Mouse (Mus musculus): ENCODE data around the gene Plcb1. TPM values are rescaled to one million over a fixed set of nuclear protein-coding genes. Genes with fewer than 3 reads are reported as not detected.
A peak's percentile ranks its signal among the peaks of the same experiment; 100 is the strongest.

The Plcb1 gene
- polyA plus RNA-seq, 1 experiment from 2014 or later = 48.3 TPM

DNA sequence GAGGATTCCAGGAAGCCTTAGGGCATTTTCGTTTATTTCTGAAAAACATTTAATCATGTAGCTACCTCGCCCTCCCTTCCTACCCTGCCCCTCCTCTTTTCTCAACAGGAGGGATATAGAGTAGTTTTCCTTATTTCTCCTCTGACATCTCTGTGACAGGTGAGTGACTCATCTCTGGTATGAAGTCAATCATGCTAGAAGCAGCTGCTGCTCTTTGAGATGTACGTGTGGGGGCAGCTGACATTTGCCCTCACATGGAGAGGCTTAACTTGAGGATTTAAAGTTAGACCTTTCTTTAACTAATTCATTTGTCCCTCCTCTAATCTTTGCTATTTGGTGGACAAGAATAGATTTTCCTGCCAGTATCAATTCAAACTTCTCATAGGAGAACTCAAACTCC, 608.8 kb downstream of the Plcb1 start:
- Histone ChIP-seq H3K27ac (no peak overlapping the region), H3K4me3 (no peak overlapping the region), H3K27me3 (no peaks in the 10 kb centered on the region), H3K9me3 (no peaks in the 10 kb centered on the region), H3K4me2 (no peak overlapping the region), H3K9ac (no peak overlapping the region), H3K36me3 (no peaks in the 10 kb centered on the region), H3K4me1 (replicated peaks) (no peaks in the 10 kb centered on the region)
- 78% methylated on average over 3 of the region's 3 CpGs for WGBS
- ATAC-seq (ENCODE audit: low FRiP score) = no peak

GRCm38 (mm10) chr2:135396375-135396774, 610.5 kb downstream of the Plcb1 start:
- H3K4me2 ChIP-seq = no peak overlapping the region
- no peak overlapping the region for H3K27ac ChIP-seq
- H3K4me3 ChIP-seq = no peak overlapping the region
- H3K27me3 ChIP-seq = no peaks in the 10 kb centered on the region
- H3K4me1 ChIP-seq (replicated peaks) = no peaks in the 10 kb centered on the region
- H3K9me3 ChIP-seq = no peaks in the 10 kb centered on the region
- WGBS = 90% methylated on average over 3 of the region's 3 CpGs
- H3K36me3 ChIP-seq = no peaks in the 10 kb centered on the region
- no peak overlapping the region for H3K9ac ChIP-seq
- ATAC-seq (ENCODE audit: low FRiP score) = no peak

DNA sequence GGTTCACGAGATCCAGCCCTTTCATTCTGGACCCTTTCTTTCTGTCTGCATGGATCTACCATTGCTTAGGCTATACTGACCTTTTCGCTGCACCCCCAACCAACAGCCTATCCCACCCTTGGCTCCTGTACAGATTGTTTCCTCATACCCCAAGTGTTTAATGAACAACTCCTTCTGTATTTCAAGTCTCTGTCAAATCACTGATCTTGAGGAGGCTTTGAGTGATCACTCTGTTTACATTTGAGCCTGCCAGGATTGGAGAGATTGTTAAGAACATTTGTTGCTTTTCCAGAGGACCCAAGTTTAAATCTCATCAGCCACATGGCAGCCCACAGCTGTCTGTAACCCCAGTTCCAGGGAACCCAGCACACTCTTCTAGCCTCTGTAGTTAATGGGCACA, 612.1 kb downstream of the Plcb1 start:
- Histone ChIP-seq H3K27me3 (no peaks in the 10 kb centered on the region), H3K4me3 (no peak overlapping the region), H3K9me3 (no peaks in the 10 kb centered on the region), H3K4me2 (no peak overlapping the region), H3K9ac (no peak overlapping the region), H3K27ac (no peak overlapping the region), H3K4me1 (replicated peaks) (no peaks in the 10 kb centered on the region), H3K36me3 (no peaks in the 10 kb centered on the region)
- 91% methylated on average over 2 of the region's 2 CpGs for WGBS
- ATAC-seq (ENCODE audit: low FRiP score) = no peak

DNA sequence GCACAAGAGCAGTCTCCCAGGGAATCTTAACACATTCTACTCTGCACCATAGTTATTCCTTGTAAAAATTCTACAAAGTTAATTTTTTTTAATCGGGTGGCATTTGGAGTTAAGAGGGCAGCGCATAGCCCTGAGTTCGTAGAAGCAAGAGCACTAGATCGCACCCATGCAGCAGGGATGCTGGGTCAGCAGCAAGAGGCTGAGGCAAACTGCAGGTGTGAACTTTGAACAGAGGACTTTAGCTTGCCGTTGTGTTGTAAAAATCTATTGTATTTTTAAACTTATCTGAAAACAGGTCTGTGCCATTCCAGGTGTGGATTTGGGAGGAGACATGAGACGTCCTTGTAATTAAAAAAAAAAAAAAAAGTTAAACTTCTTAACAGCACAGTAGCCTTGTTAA, 613.9 kb downstream of the Plcb1 start:
- Histone ChIP-seq H3K27me3 (no peaks in the 10 kb centered on the region), H3K27ac (no peak overlapping the region), H3K9me3 (no peaks in the 10 kb centered on the region), H3K4me2 (no peak overlapping the region), H3K4me1 (replicated peaks) (no peaks in the 10 kb centered on the region), H3K9ac (no peak overlapping the region), H3K4me3 (no peak overlapping the region), H3K36me3 (no peaks in the 10 kb centered on the region)
- 94% methylated on average over 6 of the region's 6 CpGs for WGBS
- no peak for ATAC-seq (ENCODE audit: low FRiP score)

DNA sequence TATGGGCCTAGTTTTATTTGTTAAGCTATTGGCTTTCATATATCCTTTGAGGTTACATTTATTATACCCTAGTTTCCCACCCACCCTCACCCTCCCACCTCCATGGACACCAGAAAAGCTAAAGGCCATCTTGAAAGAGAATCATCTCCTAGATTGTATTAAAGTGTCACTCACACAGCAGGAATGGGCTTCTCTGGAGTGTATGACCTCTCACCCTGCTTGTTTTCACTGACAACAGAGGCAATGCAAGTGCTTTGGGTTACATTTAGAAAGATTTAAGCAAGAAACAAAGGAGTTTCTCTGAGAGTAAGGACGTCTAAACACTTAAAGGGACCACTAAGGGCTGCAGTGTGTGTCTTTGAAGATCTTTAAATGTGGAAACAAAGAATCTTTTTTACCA, 617.0 kb downstream of the Plcb1 start:
- WGBS = 2% methylated on average over 1 of the region's 1 CpGs

GRCm38 (mm10) chr2:135403344-135403743, 617.5 kb downstream of the Plcb1 start:
- ATAC-seq (ENCODE audit: low FRiP score) = no peak
- H3K4me1 ChIP-seq (replicated peaks) = no peaks in the 10 kb centered on the region
- H3K4me3 ChIP-seq = no peak overlapping the region
- no peak overlapping the region for H3K4me2 ChIP-seq
- H3K9me3 ChIP-seq = no peaks in the 10 kb centered on the region
- no peaks in the 10 kb centered on the region for H3K27me3 ChIP-seq
- no peak overlapping the region for H3K27ac ChIP-seq
- 39% methylated on average over 6 of the region's 6 CpGs for WGBS
- no peak overlapping the region for H3K9ac ChIP-seq
- H3K36me3 ChIP-seq = no peaks in the 10 kb centered on the region

More for the DNA sequence above, 617.0 kb downstream of the Plcb1 start:
- Histone ChIP-seq H3K4me3 (no peak overlapping the region), H3K27ac (no peak overlapping the region), H3K9ac (no peak overlapping the region), H3K9me3 (no peaks in the 10 kb centered on the region), H3K4me2 (no peak overlapping the region), H3K36me3 (no peaks in the 10 kb centered on the region), H3K27me3 (no peaks in the 10 kb centered on the region), H3K4me1 (replicated peaks) (no peaks in the 10 kb centered on the region)
- no peak for ATAC-seq (ENCODE audit: low FRiP score)

DNA sequence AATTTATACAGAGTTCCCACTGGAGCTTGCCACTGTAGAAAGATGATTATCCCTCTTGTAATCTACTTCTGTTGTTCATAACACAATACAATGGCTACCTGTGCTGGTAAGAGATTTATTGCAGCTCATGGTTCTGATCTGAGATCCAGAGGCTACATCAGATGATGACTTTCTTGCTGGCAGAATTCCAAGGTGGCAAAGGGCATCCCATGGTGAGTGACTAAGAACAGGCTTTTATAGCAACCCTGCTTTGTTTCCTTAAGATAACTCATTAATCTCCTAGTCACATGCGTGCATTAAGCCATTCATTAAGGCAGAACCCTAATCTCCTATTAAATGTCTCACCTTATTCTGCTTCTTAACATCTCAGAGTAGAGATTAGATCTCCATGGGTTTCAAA, 618.2 kb downstream of the Plcb1 start:
- Histone ChIP-seq H3K27me3 (no peaks in the 10 kb centered on the region), H3K9ac (no peak overlapping the region), H3K36me3 (no peaks in the 10 kb centered on the region), H3K27ac (no peak overlapping the region), H3K4me2 (no peak overlapping the region), H3K4me1 (replicated peaks) (peaks cover 2% of the 10 kb centered on the region), H3K4me3 (no peak overlapping the region), H3K9me3 (no peaks in the 10 kb centered on the region)
- WGBS = 43% methylated on average over 1 of the region's 1 CpGs
- no peak for ATAC-seq (ENCODE audit: low FRiP score)

- Histone ChIP-seq H3K4me3 (no peak overlapping the region), H3K27ac (0 out of 2 replicates have a peak overlapping the region, but pooled peaks have one; percentile 42), H3K36me3 (no peaks in the 10 kb centered on the region), H3K27me3 (no peaks in the 10 kb centered on the region), H3K4me2 (no peak overlapping the region), H3K9ac (no peak overlapping the region), H3K9me3 (no peaks in the 10 kb centered on the region), H3K4me1 (replicated peaks) (peaks cover 9% of the 10 kb centered on the region)
- peak; percentile 57; the same call in 1 of the 2 replicates for ATAC-seq (ENCODE audit: low FRiP score)
- WGBS = 23% methylated on average over 5 of the region's 5 CpGs
Observed at GRCm38 (mm10) chr2:135409418-135410097, 623.7 kb downstream of the Plcb1 start.

- H3K4me2 ChIP-seq = no peak overlapping the region
- no peaks in the 10 kb centered on the region for H3K27me3 ChIP-seq
- no peaks in the 10 kb centered on the region for H3K36me3 ChIP-seq
- no peak overlapping the region for H3K9ac ChIP-seq
- H3K9me3 ChIP-seq = no peaks in the 10 kb centered on the region
- WGBS = 55% methylated on average over 2 of the region's 2 CpGs
- H3K4me1 ChIP-seq (replicated peaks) = peaks cover 9% of the 10 kb centered on the region
- no peak overlapping the region for H3K4me3 ChIP-seq
- ATAC-seq (ENCODE audit: low FRiP score) = no peak
- H3K27ac ChIP-seq = no peak overlapping the region
Observed at GRCm38 (mm10) chr2:135411675-135412074, 625.8 kb downstream of the Plcb1 start.

- H3K9me3 ChIP-seq = no peaks in the 10 kb centered on the region
Observed at GRCm38 (mm10) chr2:135415137-135415536, 629.3 kb downstream of the Plcb1 start.

DNA sequence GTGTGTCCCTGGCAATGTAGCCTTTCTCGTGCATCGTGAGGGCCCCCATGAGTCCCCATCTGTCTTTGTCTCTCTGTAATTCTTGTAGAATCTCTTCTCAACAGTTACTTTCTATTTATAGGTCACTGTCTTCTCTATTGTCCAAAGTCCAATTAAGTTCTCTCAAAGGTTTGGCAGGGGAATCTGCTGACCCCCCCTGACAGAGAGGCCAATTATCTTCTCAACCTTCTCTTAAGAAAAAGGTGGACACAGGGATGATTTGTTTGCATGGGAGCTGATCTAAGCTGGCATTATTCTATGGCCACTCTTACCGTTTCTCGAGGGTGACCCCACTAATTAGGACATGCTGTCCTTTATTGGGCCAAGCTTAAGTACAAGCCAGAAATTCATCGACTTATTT, 633.4 kb downstream of the Plcb1 start:
- Histone ChIP-seq H3K27me3 (no peaks in the 10 kb centered on the region), H3K36me3 (no peaks in the 10 kb centered on the region), H3K4me3 (no peak overlapping the region), H3K4me2 (no peak overlapping the region), H3K27ac (no peak overlapping the region), H3K9me3 (no peaks in the 10 kb centered on the region), H3K9ac (no peak overlapping the region), H3K4me1 (replicated peaks) (peaks cover 8% of the 10 kb centered on the region; the same call in 1 of the 2 replicates)
- WGBS = 43% methylated on average over 5 of the region's 5 CpGs
- ATAC-seq (ENCODE audit: low FRiP score) = no peak

More at GRCm38 (mm10) chr2:135415137-135415536, 629.3 kb downstream of the Plcb1 start:
- no peak overlapping the region for H3K27ac ChIP-seq
- ATAC-seq (ENCODE audit: low FRiP score) = no peak
- no peak overlapping the region for H3K9ac ChIP-seq
- H3K36me3 ChIP-seq = no peaks in the 10 kb centered on the region
- H3K4me1 ChIP-seq (replicated peaks) = peaks cover 8% of the 10 kb centered on the region
- no peak overlapping the region for H3K4me2 ChIP-seq
- H3K27me3 ChIP-seq = no peaks in the 10 kb centered on the region
- no peak overlapping the region for H3K4me3 ChIP-seq
- 70% methylated on average over 4 of the region's 4 CpGs for WGBS

- H3K27me3 ChIP-seq = no peaks in the 10 kb centered on the region
- no peak overlapping the region for H3K9ac ChIP-seq
- no peaks in the 10 kb centered on the region for H3K36me3 ChIP-seq
- no peak overlapping the region for H3K27ac ChIP-seq
- no peak overlapping the region for H3K4me3 ChIP-seq
- H3K9me3 ChIP-seq = no peaks in the 10 kb centered on the region
- ATAC-seq (ENCODE audit: low FRiP score) = no peak
- peaks cover 6% of the 10 kb centered on the region for H3K4me1 ChIP-seq (replicated peaks)
- H3K4me2 ChIP-seq = no peak overlapping the region
- WGBS = 88% methylated on average over 5 of the region's 5 CpGs
Observed at GRCm38 (mm10) chr2:135434947-135435515, 649.2 kb downstream of the Plcb1 start.

- Histone ChIP-seq H3K9ac (no peak overlapping the region), H3K9me3 (no peaks in the 10 kb centered on the region), H3K27ac (no peak overlapping the region), H3K4me3 (no peak overlapping the region), H3K36me3 (no peaks in the 10 kb centered on the region), H3K27me3 (no peaks in the 10 kb centered on the region), H3K4me2 (no peak overlapping the region), H3K4me1 (replicated peaks) (peaks cover 6% of the 10 kb centered on the region)
- ATAC-seq (ENCODE audit: low FRiP score) = peak; percentile 21; the same call in 1 of the 2 replicates
- 93% methylated on average over 3 of the region's 3 CpGs for WGBS
Observed at GRCm38 (mm10) chr2:135439034-135439433, 653.2 kb downstream of the Plcb1 start.

All from hindbrain, embryonic 13.5 days (tissue).